Mouse (Mus musculus): ENCODE measurements around the gene Ten1. TPM values are rescaled to one million over a fixed set of nuclear protein-coding genes. Genes with fewer than 3 reads are reported as not detected.
A peak's percentile ranks its signal among the peaks of the same experiment; 100 is the strongest.

Gene Ten1
- polyA plus RNA-seq, 1 experiment from 2014 or later = 43.4 TPM

- Histone ChIP-seq H3K9ac (no peak overlapping the region), H3K9me3 (replicated peaks) (no peaks in the 10 kb centered on the region), H3K4me2 (no peak overlapping the region), H3K4me3 (no peak overlapping the region), H3K27ac (no peak overlapping the region), H3K4me1 (peaks cover 5% of the 10 kb centered on the region; the same call in 1 of the 2 replicates), H3K27me3 (replicated peaks) (peaks cover 2% of the 10 kb centered on the region; the same call in 1 of the 2 replicates), H3K36me3 (peaks cover 63% of the 10 kb centered on the region)
- ATAC-seq = no peak
- 79% methylated on average over 8 of the region's 8 CpGs for WGBS (ENCODE audit: insufficient replicate concordance)
Observed at GRCm38 (mm10) chr11:116244580-116244979, 45.9 kb downstream of the Ten1 start.

GRCm38 (mm10) chr11:116245616-116246015, 47.0 kb downstream of the Ten1 start:
- H3K9ac ChIP-seq = no peak overlapping the region
- H3K27ac ChIP-seq = no peak overlapping the region
- no peaks in the 10 kb centered on the region for H3K9me3 ChIP-seq (replicated peaks)
- ATAC-seq = no peak
- no peak overlapping the region for H3K4me2 ChIP-seq
- 73% methylated on average over 6 of the region's 6 CpGs for WGBS (ENCODE audit: insufficient replicate concordance)
- peaks cover 73% of the 10 kb centered on the region for H3K36me3 ChIP-seq
- H3K4me1 ChIP-seq = peaks cover 5% of the 10 kb centered on the region; the same call in 1 of the 2 replicates
- H3K4me3 ChIP-seq = no peak overlapping the region
- H3K27me3 ChIP-seq (replicated peaks) = no peaks in the 10 kb centered on the region

GRCm38 (mm10) chr11:116247502-116248222, 49.0 kb downstream of the Ten1 start:
- Histone ChIP-seq H3K9ac (no peak overlapping the region), H3K4me3 (no peak overlapping the region), H3K27me3 (replicated peaks) (no peaks in the 10 kb centered on the region), H3K4me1 (no peaks in the 10 kb centered on the region), H3K36me3 (peaks cover 94% of the 10 kb centered on the region), H3K4me2 (no peak overlapping the region), H3K27ac (no peak overlapping the region), H3K9me3 (replicated peaks) (no peaks in the 10 kb centered on the region)
- WGBS (ENCODE audit: insufficient replicate concordance) = 79% methylated on average over 14 of the region's 14 CpGs
- ATAC-seq = no peak

GRCm38 (mm10) chr11:116250898-116251297, 52.2 kb downstream of the Ten1 start:
- no peaks in the 10 kb centered on the region for H3K27me3 ChIP-seq (replicated peaks)
- H3K4me2 ChIP-seq = no peak overlapping the region
- no peak for ATAC-seq
- peaks cover 7% of the 10 kb centered on the region for H3K4me1 ChIP-seq
- H3K27ac ChIP-seq = no peak overlapping the region
- no peak overlapping the region for H3K4me3 ChIP-seq
- H3K9ac ChIP-seq = no peak overlapping the region
- H3K9me3 ChIP-seq (replicated peaks) = no peaks in the 10 kb centered on the region
- 90% methylated on average over 8 of the region's 8 CpGs for WGBS (ENCODE audit: insufficient replicate concordance)
- H3K36me3 ChIP-seq = peaks cover 100% of the 10 kb centered on the region

GRCm38 (mm10) chr11:116253076-116253600, 54.5 kb downstream of the Ten1 start:
- Histone ChIP-seq H3K4me3 (no peak overlapping the region), H3K9ac (no peak overlapping the region), H3K4me1 (peaks cover 13% of the 10 kb centered on the region), H3K9me3 (replicated peaks) (no peaks in the 10 kb centered on the region), H3K4me2 (no peak overlapping the region), H3K27ac (no peak overlapping the region), H3K27me3 (replicated peaks) (no peaks in the 10 kb centered on the region), H3K36me3 (peaks cover 100% of the 10 kb centered on the region)
- 70% methylated on average over 3 of the region's 3 CpGs for WGBS (ENCODE audit: insufficient replicate concordance)
- no peak for ATAC-seq

- ATAC-seq = no peak; the same call in 1 of the 2 replicates
- WGBS (ENCODE audit: insufficient replicate concordance) = 46% methylated on average over 9 of the region's 9 CpGs
- H3K4me2 ChIP-seq = no peak overlapping the region
Observed at GRCm38 (mm10) chr11:116254627-116255026, 56.0 kb downstream of the Ten1 start.

GRCm38 (mm10) chr11:116255090-116255981, 56.7 kb downstream of the Ten1 start:
- H3K27me3 ChIP-seq (replicated peaks) = no peaks in the 10 kb centered on the region
- peaks cover 16% of the 10 kb centered on the region for H3K4me1 ChIP-seq
- no peaks in the 10 kb centered on the region for H3K9me3 ChIP-seq (replicated peaks)
- ATAC-seq = no peak
- no peak overlapping the region for H3K4me3 ChIP-seq
- 69% methylated on average over 22 of the region's 22 CpGs for WGBS (ENCODE audit: insufficient replicate concordance)
- H3K9ac ChIP-seq = no peak overlapping the region
- peak overlapping the region; percentile 64 for H3K27ac ChIP-seq
- H3K4me2 ChIP-seq = no peak overlapping the region
- peaks cover 100% of the 10 kb centered on the region for H3K36me3 ChIP-seq

More at GRCm38 (mm10) chr11:116254627-116255026, 56.0 kb downstream of the Ten1 start:
- peak overlapping the region; percentile 64; the same call in 1 of the 2 replicates for H3K27ac ChIP-seq
- H3K4me3 ChIP-seq = no peak overlapping the region
- peaks cover 14% of the 10 kb centered on the region for H3K4me1 ChIP-seq
- no peak overlapping the region for H3K9ac ChIP-seq
- H3K27me3 ChIP-seq (replicated peaks) = no peaks in the 10 kb centered on the region
- peaks cover 100% of the 10 kb centered on the region for H3K36me3 ChIP-seq
- no peaks in the 10 kb centered on the region for H3K9me3 ChIP-seq (replicated peaks)

GRCm38 (mm10) chr11:116255982-116256675, 57.5 kb downstream of the Ten1 start:
- H3K27me3 ChIP-seq (replicated peaks) = no peaks in the 10 kb centered on the region
- H3K4me1 ChIP-seq = peaks cover 16% of the 10 kb centered on the region
- H3K27ac ChIP-seq = no peak overlapping the region
- peaks cover 100% of the 10 kb centered on the region for H3K36me3 ChIP-seq
- 76% methylated on average over 9 of the region's 9 CpGs for WGBS (ENCODE audit: insufficient replicate concordance)
- no peak overlapping the region for H3K4me2 ChIP-seq
- H3K9ac ChIP-seq = no peak overlapping the region
- no peak overlapping the region for H3K4me3 ChIP-seq
- H3K9me3 ChIP-seq (replicated peaks) = no peaks in the 10 kb centered on the region
- no peak for ATAC-seq

- H3K9ac ChIP-seq = no peak overlapping the region
- peaks cover 16% of the 10 kb centered on the region for H3K4me1 ChIP-seq
- 71% methylated on average over 8 of the region's 8 CpGs for WGBS (ENCODE audit: insufficient replicate concordance)
- H3K9me3 ChIP-seq (replicated peaks) = no peaks in the 10 kb centered on the region
- peaks cover 100% of the 10 kb centered on the region for H3K36me3 ChIP-seq
- no peak overlapping the region for H3K4me3 ChIP-seq
- H3K27me3 ChIP-seq (replicated peaks) = no peaks in the 10 kb centered on the region
- ATAC-seq = 0 out of 2 replicates have a peak, but pooled peaks have one; percentile 13
- H3K4me2 ChIP-seq = no peak overlapping the region
- no peak overlapping the region for H3K27ac ChIP-seq
Observed at GRCm38 (mm10) chr11:116259461-116259860, 60.8 kb downstream of the Ten1 start.

- Histone ChIP-seq H3K4me1 (peaks cover 13% of the 10 kb centered on the region), H3K36me3 (peaks cover 99% of the 10 kb centered on the region), H3K9me3 (replicated peaks) (no peaks in the 10 kb centered on the region), H3K27me3 (replicated peaks) (no peaks in the 10 kb centered on the region), H3K4me3 (no peak overlapping the region), H3K9ac (no peak overlapping the region), H3K4me2 (no peak overlapping the region), H3K27ac (no peak overlapping the region)
- 80% methylated on average over 7 of the region's 7 CpGs for WGBS (ENCODE audit: insufficient replicate concordance)
- no peak for ATAC-seq
Observed at GRCm38 (mm10) chr11:116260259-116260658, 61.6 kb downstream of the Ten1 start.

All from liver, embryonic 12.5 days (tissue).